Mouse (Mus musculus): Measurements from ENCODE around the gene Mlph. TPM values are rescaled to one million over a fixed set of nuclear protein-coding genes. Genes with fewer than 3 reads are reported as not detected.

The Mlph gene
- 0.24 TPM in 2 replicates for polyA plus RNA-seq (2012; ENCODE audit: insufficient read depth, insufficient read length, missing spikeins)

DNA sequence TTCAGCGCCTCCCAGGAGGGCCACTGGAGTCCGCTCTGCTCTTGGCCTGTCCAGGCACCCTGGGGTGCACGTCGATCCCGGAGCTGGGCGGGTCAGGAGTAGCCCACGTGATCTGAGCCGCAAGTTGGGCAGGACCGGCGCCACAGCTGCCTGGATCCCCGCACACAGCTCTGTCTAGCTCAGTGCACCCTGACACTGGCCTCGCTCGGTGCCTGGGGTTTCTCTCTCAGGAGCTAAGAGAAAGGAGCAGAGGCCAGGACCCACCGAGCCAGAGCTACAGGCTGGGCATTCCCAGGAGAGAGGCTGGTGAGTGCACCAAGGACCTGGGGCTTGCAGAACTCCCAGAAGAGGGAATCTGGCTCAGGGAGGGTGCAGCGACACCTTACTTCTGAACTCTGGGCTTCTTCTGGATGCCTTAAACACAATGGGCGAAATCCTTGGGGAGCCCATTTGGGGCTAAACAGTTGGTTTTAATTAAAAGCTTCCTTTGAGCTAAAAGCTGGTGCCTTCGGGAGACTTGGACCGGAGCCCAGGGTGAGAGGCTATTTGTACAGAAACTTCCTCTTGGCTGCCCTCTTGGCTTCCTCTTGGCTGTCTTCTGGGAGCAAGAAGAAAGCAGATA lies at the start of gene Mlph:
Gene Mlph (plus strand): TSS at position 138 of the 622 bp plus-strand sequence.
- Histone ChIP-seq H3K4me3 (ENCODE audit: insufficient read depth, low read length) (peak within 1 kb of the TSS; percentile 51), H3K4me1 (ENCODE audit: control insufficient read depth, insufficient read depth, low read length) (peaks cover 8% of the 10 kb centered on the region), H3K27ac (ENCODE audit: insufficient read depth, low read depth, low read length) (no peak within 1 kb of the TSS)
- TF ChIP-seq CTCF (IDR thresholded peaks at IDR 0.05; ENCODE audit: low read depth, low read length) = no peak
- no peak for TF ChIP-seq POLR2A (IDR thresholded peaks at IDR 0.05; ENCODE audit: borderline replicate concordance, low read depth, low read length)

DNA sequence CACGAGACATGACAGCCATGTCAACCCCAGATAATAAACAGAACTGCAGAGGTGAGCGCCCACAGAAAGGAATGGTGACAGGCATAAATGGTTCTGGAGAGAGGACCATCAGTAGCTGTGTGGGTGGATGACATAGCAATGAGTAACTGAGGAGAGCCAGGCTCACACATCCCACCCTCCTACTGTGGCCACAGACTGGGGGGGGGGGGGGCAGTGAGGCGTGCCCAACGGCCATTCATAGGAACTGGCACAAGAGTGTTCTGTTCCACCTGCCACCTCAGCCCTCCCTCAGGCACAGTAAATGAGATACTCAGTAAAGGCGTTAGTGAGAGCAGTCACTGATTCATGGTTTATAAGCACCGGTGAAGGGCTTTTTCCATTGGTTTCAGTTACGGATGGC lies 48.2 kb upstream of the Mlph start:
- Histone ChIP-seq H3K27ac (ENCODE audit: insufficient read depth, low read depth, low read length) (no peak overlapping the region), H3K4me1 (ENCODE audit: control insufficient read depth, insufficient read depth, low read length) (no peaks in the 10 kb centered on the region), H3K4me3 (ENCODE audit: insufficient read depth, low read length) (no peak overlapping the region)
- TF ChIP-seq CTCF (IDR thresholded peaks at IDR 0.05; ENCODE audit: low read depth, low read length) (no peak), POLR2A (IDR thresholded peaks at IDR 0.05; ENCODE audit: borderline replicate concordance, low read depth, low read length) (no peak)

DNA sequence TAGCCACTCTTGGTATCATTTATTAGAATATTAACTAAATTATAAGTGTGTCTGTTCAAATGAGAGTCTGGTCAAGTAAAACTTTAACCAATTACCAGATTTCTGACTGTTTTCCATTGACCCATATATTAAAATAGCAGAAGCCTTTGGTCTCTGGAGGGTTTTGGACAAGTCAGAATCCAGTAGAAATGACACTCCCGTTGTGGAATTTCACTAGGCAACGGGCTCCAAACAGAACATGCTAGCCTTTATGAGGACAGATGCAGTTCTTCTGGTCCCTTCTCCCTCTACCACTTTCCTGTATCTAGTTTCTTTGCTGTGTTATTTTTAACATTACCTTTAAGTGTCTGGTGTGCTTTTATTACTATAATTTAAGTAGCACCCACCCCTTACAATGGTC lies 44.3 kb upstream of the Mlph start:
- no peak overlapping the region for H3K27ac ChIP-seq (ENCODE audit: insufficient read depth, low read depth, low read length)
- H3K4me3 ChIP-seq (ENCODE audit: insufficient read depth, low read length) = no peak overlapping the region
- H3K4me1 ChIP-seq (ENCODE audit: control insufficient read depth, insufficient read depth, low read length) = no peaks in the 10 kb centered on the region
- TF ChIP-seq CTCF (IDR thresholded peaks at IDR 0.05; ENCODE audit: low read depth, low read length) (no peak), POLR2A (IDR thresholded peaks at IDR 0.05; ENCODE audit: borderline replicate concordance, low read depth, low read length) (no peak)

DNA sequence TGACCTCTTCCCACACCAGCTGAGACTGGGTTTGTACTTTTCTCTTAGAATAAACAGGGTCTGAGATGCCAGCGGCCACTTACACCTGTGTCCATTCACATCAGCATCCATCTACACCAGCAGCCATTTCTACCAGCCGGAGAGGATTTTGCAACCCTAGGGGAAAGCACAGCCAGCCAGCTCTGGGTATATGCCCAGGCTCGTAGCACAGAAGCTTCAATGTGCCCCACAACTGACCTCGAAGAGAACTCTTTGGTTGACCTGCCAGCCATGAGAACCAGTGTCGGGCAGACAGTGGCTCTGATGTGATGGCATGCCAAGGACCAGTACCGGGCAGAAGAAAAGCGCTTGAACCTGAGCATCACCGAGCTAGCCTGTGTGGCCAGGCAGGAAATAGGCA lies 39.5 kb upstream of the Mlph start:
- Histone ChIP-seq H3K4me3 (ENCODE audit: insufficient read depth, low read length) (no peak overlapping the region), H3K27ac (ENCODE audit: insufficient read depth, low read depth, low read length) (no peak overlapping the region), H3K4me1 (ENCODE audit: control insufficient read depth, insufficient read depth, low read length) (no peaks in the 10 kb centered on the region)
- TF ChIP-seq CTCF (IDR thresholded peaks at IDR 0.05; ENCODE audit: low read depth, low read length) = no peak
- no peak for TF ChIP-seq POLR2A (IDR thresholded peaks at IDR 0.05; ENCODE audit: borderline replicate concordance, low read depth, low read length)

DNA sequence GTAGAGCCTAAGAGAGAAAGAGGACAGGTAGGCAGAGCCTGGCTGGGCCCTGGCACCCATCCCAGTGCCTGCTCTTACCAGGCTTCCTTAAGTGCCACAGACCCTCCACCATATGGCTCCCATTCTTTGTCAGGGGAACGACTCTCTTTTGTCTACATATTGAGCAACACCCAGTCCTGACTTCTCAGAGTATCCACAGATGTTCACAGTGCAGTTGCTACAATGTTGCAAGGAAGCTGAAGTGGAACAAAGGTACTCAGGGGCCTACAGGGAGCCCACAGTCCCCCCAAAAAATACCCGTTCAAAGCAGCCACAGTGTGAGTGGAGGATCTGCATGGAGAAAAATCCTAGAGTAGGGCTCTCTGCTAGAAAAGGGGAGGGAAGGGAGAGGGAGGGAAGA lies 38.9 kb upstream of the Mlph start:
- H3K4me1 ChIP-seq (ENCODE audit: control insufficient read depth, insufficient read depth, low read length) = no peaks in the 10 kb centered on the region
- no peak for TF ChIP-seq POLR2A (IDR thresholded peaks at IDR 0.05; ENCODE audit: borderline replicate concordance, low read depth, low read length)
- TF ChIP-seq CTCF (IDR thresholded peaks at IDR 0.05; ENCODE audit: low read depth, low read length) = no peak
- H3K27ac ChIP-seq (ENCODE audit: insufficient read depth, low read depth, low read length) = no peak overlapping the region
- H3K4me3 ChIP-seq (ENCODE audit: insufficient read depth, low read length) = no peak overlapping the region

DNA sequence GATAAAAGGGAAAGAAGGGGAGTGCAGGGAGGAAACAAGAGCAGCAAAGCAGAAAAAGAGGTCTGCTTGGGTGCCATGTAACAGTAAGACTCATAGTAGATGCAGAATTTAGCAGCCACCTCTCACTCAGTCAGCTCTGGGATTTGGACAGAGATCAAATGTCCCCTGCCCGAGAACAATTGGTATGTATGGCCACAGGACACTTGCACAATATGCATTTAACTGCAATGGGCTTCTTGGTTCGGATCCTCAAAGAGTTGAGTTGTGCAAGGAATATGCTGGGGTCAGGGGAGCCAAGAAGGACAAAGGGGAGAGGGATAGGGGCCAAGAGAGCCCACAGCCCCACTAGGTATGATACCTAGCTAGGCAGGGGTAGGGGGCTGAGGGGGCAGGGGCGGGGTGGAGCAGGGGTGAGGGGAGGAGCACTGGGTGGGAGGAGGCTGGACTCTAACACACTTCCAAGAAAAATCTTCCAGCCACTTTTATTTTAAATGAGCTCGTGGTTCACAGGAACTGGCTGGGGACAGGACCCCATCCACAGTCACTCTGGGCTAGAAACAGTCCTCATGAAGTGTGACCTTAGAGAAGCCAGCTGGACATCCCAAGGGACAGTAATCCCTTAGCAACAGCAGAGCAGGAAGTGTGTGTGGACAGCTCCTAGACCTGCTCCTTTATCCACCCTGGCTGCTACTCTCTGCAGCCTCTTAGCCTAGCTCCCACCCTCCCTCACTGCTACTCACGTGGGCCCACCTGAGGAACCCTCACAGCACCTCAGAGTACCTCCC lies 38.2 kb upstream of the Mlph start:
- TF ChIP-seq CTCF (IDR thresholded peaks at IDR 0.05; ENCODE audit: low read depth, low read length) (no peak), POLR2A (IDR thresholded peaks at IDR 0.05; ENCODE audit: borderline replicate concordance, low read depth, low read length) (no peak)
- Histone ChIP-seq H3K4me3 (ENCODE audit: insufficient read depth, low read length) (no peak overlapping the region), H3K4me1 (ENCODE audit: control insufficient read depth, insufficient read depth, low read length) (no peaks in the 10 kb centered on the region), H3K27ac (ENCODE audit: insufficient read depth, low read depth, low read length) (no peak overlapping the region)

DNA sequence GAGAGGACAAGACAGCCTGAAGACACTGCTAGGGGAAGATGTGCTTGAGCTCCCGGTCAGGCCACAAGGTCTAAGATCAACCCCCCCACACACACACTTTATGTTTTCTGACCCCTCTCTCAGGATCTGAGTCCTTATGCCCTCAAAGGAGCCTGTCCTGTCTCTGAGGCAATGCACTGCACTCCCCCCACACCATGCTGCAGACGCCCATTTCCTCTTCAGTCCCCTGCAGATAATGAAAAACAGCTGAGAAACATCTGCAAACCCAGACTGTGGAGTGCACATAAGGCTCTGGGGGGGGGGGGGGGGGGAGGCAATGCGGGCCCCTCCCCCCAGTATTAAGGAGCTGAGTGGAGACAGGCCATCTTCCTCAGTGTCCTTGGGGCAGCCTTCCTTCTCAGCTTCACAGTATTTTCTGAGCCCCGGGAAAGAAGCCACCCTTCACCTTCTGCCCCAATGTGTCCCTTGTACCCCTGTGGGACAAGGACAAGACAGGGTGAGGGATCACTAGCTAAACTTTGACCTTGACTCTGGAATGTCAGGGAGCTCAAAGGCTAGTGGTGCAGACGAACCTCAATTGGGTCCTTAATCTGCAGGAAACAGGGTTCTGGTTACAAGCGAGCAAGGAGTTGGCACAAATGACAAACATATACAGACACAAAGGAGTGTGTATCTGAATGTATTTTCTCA lies 29.0 kb upstream of the Mlph start:
- TF ChIP-seq POLR2A (IDR thresholded peaks at IDR 0.05; ENCODE audit: borderline replicate concordance, low read depth, low read length) (no peak), CTCF (IDR thresholded peaks at IDR 0.05; ENCODE audit: low read depth, low read length) (no peak)
- H3K27ac ChIP-seq (ENCODE audit: insufficient read depth, low read depth, low read length) = no peak overlapping the region

DNA sequence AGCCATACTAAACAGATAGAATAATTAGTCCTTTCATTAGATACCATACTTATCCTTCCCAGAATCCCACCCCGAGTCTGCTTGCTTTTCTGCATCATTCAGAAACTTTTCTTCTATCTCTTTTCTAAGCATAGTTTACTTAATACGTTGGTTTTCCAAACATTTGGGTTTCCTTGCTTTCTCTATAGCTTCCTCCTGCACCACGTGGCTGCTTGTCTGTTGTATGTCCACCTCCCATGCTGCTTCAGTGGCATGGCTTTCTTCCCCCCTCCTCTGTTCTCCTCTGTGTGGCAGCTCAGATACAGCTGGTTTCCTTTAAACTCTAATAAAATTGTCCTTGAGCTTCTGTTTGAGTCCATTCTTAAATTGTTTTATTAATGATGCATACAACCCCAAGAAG lies 20.4 kb upstream of the Mlph start:
- TF ChIP-seq POLR2A (IDR thresholded peaks at IDR 0.05; ENCODE audit: borderline replicate concordance, low read depth, low read length) = no peak
- no peak for TF ChIP-seq CTCF (IDR thresholded peaks at IDR 0.05; ENCODE audit: low read depth, low read length)
- Histone ChIP-seq H3K4me1 (ENCODE audit: control insufficient read depth, insufficient read depth, low read length) (no peaks in the 10 kb centered on the region), H3K4me3 (ENCODE audit: insufficient read depth, low read length) (no peak overlapping the region), H3K27ac (ENCODE audit: insufficient read depth, low read depth, low read length) (no peak overlapping the region)

More for the DNA sequence above, 29.0 kb upstream of the Mlph start:
- no peak overlapping the region for H3K4me3 ChIP-seq (ENCODE audit: insufficient read depth, low read length)
- H3K4me1 ChIP-seq (ENCODE audit: control insufficient read depth, insufficient read depth, low read length) = no peaks in the 10 kb centered on the region

DNA sequence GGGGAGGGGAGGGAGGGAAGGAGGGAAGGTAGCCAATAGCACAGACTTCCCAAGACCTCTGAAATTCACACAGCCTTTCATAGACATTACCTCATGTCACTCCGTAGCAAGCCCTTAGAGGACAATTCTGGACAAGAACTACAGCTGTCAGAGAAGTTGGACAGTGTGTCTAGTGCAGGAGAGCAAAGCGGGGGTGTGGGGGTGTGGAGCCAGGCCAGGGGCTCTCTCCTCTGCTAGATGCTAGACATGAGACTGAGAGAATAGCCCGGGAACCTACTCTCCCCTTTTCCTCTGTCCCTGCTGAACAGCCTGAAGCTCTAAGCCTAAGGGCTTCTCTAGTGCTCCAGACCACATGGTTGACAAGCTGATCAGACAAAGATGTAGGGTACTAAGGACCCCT lies 19.9 kb upstream of the Mlph start:
- TF ChIP-seq CTCF (IDR thresholded peaks at IDR 0.05; ENCODE audit: low read depth, low read length) = no peak
- H3K4me3 ChIP-seq (ENCODE audit: insufficient read depth, low read length) = no peak overlapping the region
- no peak overlapping the region for H3K27ac ChIP-seq (ENCODE audit: insufficient read depth, low read depth, low read length)
- H3K4me1 ChIP-seq (ENCODE audit: control insufficient read depth, insufficient read depth, low read length) = no peaks in the 10 kb centered on the region

DNA sequence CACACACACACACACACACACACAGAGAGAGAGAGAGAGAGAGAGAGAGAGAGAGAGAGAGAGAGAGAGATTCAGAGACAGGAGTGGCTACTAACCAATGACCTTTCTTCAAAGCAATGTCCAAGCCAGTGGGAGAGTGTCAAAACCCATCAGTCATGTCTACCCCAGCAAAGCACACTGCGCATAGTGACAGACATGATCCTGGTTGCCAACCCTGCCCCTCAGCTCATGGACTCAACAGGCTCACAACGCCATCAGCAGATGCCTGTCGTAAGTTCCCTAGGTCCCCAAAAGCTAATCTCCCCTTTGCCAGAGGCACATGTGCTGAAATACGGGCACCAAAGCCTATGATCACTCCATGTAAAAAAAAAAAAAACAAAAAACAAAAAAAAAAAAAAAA lies 18.6 kb upstream of the Mlph start:
- H3K27ac ChIP-seq (ENCODE audit: insufficient read depth, low read depth, low read length) = no peak overlapping the region
- TF ChIP-seq CTCF (IDR thresholded peaks at IDR 0.05; ENCODE audit: low read depth, low read length) = no peak
- TF ChIP-seq POLR2A (IDR thresholded peaks at IDR 0.05; ENCODE audit: borderline replicate concordance, low read depth, low read length) = no peak
- H3K4me3 ChIP-seq (ENCODE audit: insufficient read depth, low read length) = no peak overlapping the region
- H3K4me1 ChIP-seq (ENCODE audit: control insufficient read depth, insufficient read depth, low read length) = peaks cover 11% of the 10 kb centered on the region

Measured in bone marrow macrophage, adult 2 months (primary cell).